Mouse (Mus musculus) embryonic facial prominence, embryonic 10.5 days (tissue): ENCODE measurements around the gene 1700113H08Rik. TPM values are rescaled to one million over a fixed set of nuclear protein-coding genes. Genes with fewer than 3 reads are reported as not detected.

ENCODE experiments used
- DNase-seq: peaks from one replicate; pipeline ENCODE4 v3.0.0-alpha.2; 2017; ENCODE audit warnings: low spot score
- H3K27ac ChIP-seq: fragments of 300-500 bp; sonication (generic); replicated peaks from 2 replicates; pipeline ENCODE4 v1.5.1; 2016; ENCODE audit warnings: mild to moderate bottlenecking
- H3K27me3 ChIP-seq: fragments of 300-500 bp; sonication (generic); replicated peaks from 2 replicates; pipeline ENCODE4 v1.6.1; 2016; ENCODE audit warnings: low read depth, mild to moderate bottlenecking; ENCODE audit not compliant: poor library complexity, severe bottlenecking
- H3K36me3 ChIP-seq: fragments of 300-500 bp; sonication (generic); replicated peaks from 2 replicates; pipeline ENCODE4 v1.6.1; 2016; ENCODE audit warnings: mild to moderate bottlenecking, moderate library complexity
- H3K4me1 ChIP-seq: fragments of 300-500 bp; sonication (generic); 2 replicates; pipeline ENCODE4 v1.6.1; 2016
- H3K4me3 ChIP-seq: fragments of 300-500 bp; sonication (generic); 2 replicates; pipeline ENCODE4 v1.5.1; 2016; ENCODE audit warnings: mild to moderate bottlenecking, moderate library complexity
- H3K9me3 ChIP-seq: fragments of 300-500 bp; sonication (generic); 2 replicates; pipeline ENCODE4 v1.6.1; 2016; ENCODE audit warnings: mild to moderate bottlenecking
- WGBS: fragments of 180-500 bp; shearing (Covaris S2); methylation state at CpG from one replicate; pipeline ENCODE4 v1.1.7; 2016; 5-methylcytosine and 5-hydroxymethylcytosine counted together
- polyA plus RNA-seq: library from polyadenylated mRNA; unstranded; fragments of >200 nt; fragmentation: Nextera tagmentation; extraction: Ambion mirVana; gene quantifications from 2 replicates; pipeline ENCODE4 v1.2.1, GENCODE M21; 2016

The 1700113H08Rik gene
- polyA plus RNA-seq, 1 experiment from 2014 or later: not detected

DNA sequence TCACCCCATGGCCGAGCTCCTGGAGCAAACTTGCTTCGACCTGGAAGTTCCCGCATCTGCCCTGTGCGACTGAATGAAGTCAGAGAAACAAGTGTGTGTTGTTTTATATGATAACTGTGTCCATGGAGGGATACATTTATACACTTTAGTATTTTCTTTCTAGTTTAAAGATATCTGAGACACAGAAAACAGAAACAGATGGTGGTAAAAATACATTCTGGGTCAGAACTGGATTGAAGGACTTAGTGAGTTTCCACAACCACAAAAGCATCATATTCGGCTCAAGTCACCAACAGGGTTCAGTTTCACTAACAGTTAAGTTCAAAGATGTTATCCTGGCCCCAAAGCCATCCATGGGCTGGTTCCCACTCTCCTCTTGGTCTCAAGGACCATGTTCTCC, 67.2 kb downstream of the 1700113H08Rik start:
- no peak overlapping the region for H3K4me3 ChIP-seq
- 0 out of 2 replicates have a peak, but pooled peaks cover 5% of the 10 kb centered on the region for H3K4me1 ChIP-seq
- H3K27me3 ChIP-seq: no peaks in the 10 kb centered on the region
- H3K9me3 ChIP-seq: no peaks in the 10 kb centered on the region
- 89% methylated on average over 5 of the region's 5 CpGs for WGBS
- DNase-seq: no peak
- H3K27ac ChIP-seq: no peak overlapping the region
- no peaks in the 10 kb centered on the region for H3K36me3 ChIP-seq

DNA sequence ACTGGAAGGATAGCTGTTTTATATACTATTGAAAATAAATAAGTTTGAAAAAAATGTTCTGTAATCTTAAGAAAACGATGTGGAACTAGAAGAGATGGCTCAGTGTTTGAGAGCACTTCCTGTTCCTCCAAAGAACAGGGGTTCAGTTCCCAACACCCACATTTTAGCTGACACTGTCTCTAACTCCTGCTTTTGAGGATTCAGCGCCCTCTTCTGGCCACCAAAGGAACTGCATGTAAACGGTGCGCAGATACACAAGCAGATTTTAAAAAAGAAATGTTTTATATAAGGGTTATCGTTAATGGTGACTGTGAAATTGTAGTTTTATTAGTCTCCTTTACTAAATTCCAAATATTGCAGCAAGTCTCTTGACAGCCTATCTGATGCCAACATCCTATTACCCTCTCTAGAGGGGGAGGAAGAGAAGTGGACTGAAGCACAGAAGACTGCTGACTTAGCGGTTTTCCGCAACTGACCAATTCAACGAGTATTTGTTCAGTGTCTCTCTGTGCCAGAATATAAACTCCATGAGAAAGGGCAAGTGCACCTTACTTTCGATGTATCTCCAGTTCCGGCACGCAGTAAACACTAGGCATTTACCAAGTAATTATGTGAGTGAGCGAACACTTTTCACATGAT, 68.5 kb downstream of the 1700113H08Rik start:
- no peaks in the 10 kb centered on the region for H3K27me3 ChIP-seq
- H3K4me1 ChIP-seq: 0 out of 2 replicates have a peak, but pooled peaks cover 5% of the 10 kb centered on the region
- no peaks in the 10 kb centered on the region for H3K36me3 ChIP-seq
- 83% methylated on average over 12 of the region's 12 CpGs for WGBS
- no peak for DNase-seq
- H3K27ac ChIP-seq: no peak overlapping the region
- no peak overlapping the region for H3K4me3 ChIP-seq
- H3K9me3 ChIP-seq: no peaks in the 10 kb centered on the region

DNA sequence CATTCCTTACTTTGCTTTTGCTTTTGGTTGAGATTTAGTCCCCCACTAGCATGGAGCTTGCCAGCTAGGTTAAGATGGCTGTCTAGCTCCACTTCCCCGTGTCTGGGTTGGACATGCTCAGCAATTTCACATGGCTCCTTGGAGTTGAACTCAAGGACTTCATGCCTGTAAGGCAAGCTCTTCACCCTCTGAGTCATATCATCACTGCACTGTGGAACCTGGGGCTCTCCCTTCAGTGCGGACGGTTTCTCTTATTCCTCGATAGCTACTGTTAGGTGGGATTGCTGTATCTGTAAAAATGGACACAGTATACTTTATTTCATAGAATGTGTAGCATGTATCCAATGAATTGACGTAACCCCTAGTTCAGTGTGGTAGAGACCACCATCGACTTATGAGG, 93.2 kb downstream of the 1700113H08Rik start:
- no peaks in the 10 kb centered on the region for H3K4me1 ChIP-seq
- H3K27ac ChIP-seq: no peak overlapping the region
- 93% methylated on average over 6 of the region's 6 CpGs for WGBS
- no peaks in the 10 kb centered on the region for H3K27me3 ChIP-seq
- H3K36me3 ChIP-seq: no peaks in the 10 kb centered on the region
- H3K9me3 ChIP-seq: no peaks in the 10 kb centered on the region
- DNase-seq: no peak
- H3K4me3 ChIP-seq: no peak overlapping the region

DNA sequence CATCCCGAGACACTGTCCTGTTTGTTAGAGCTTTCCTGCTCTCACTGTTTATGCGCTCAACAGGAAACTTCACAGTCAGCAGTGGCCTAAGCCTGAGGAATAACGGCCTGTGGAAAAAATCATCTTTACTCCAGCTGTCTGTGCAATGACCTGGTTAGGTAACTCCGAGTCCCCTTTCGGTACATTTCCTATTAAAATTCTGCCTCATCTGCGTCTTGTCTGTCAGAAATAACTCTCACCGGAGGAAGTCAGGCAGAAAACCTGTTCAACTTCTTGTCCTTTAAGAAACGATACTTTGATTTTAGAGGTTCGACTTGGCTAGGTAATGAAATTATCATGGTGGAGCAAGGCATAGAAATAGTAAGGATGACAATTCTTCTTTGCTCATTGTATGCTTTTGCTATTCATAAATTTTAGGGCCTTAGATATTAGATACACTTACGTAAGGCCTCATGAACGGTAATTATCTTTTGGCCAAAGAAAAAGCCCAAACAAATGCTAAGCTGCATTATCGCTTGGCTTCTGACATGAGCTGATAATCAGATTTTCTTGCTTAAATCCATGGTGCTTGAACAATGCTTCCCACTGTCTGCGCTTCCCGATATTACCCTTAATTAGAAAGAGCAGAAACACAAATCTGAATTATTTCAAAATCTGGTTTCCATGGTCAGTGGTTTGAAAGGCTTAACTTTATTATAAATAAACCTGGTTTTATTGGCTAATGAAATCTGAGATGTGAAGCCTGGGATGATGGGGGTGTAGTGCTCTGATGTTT, 96.1 kb downstream of the 1700113H08Rik start:
- H3K9me3 ChIP-seq: no peaks in the 10 kb centered on the region
- H3K27ac ChIP-seq: no peak overlapping the region
- H3K36me3 ChIP-seq: no peaks in the 10 kb centered on the region
- H3K4me1 ChIP-seq: no peaks in the 10 kb centered on the region
- DNase-seq: no peak
- WGBS: 81% methylated on average over 14 of the region's 14 CpGs
- no peaks in the 10 kb centered on the region for H3K27me3 ChIP-seq
- H3K4me3 ChIP-seq: no peak overlapping the region

DNA sequence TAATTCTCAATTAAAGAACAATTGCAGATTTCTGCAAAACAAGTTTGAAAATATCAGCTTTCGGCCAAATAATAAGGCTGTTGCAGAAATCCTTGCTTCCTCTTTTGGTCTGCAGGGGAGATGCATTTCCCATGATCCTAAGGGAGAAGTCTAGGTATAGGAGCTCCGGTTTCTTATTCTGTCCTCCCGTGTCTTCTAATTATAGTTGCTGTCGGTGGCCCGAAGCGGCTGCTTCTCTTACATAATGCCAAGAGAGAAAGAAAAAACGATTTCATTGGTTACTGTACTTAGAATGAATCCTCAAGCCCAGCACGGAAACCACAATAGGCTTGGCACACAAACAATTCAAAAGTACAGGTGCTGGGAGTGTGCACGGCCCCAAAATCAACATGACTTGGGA, 101.9 kb downstream of the 1700113H08Rik start:
- Histone ChIP-seq H3K27ac (no peak overlapping the region), H3K4me1 (no peaks in the 10 kb centered on the region), H3K36me3 (no peaks in the 10 kb centered on the region), H3K27me3 (no peaks in the 10 kb centered on the region), H3K4me3 (no peak overlapping the region), H3K9me3 (no peaks in the 10 kb centered on the region)
- WGBS: 90% methylated on average over 9 of the region's 9 CpGs
- no peak for DNase-seq

DNA sequence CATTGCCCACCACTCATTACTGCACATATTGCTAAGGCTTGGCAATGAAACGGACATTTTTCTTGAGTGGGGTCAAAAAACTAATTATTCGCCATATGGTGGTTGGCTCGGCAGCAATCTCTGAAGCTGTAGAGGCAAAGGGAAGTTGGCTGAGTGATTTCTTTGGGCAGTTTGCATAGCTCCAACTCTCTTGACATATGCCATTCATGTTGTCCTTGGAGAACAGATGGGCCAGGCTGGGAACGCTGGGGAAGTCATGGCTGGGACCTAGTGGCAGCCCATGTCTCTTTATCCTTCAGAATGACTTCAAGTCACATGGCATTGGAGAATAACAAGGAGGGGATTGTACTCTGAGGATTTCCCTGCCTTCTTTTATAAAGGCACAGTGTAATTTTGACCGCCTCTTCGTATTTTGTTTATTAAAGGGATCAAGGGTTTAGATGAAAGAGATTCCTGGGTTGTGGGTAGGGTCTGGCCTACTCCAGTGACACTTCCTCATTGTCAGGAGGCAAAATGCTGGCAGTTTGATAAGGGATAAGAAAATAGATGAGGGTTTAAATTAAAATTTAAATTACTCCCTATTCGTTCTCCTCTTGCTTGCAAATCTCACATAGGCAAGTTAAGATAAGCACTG, 138.4 kb downstream of the 1700113H08Rik start:
- Histone ChIP-seq H3K36me3 (no peaks in the 10 kb centered on the region), H3K27me3 (no peaks in the 10 kb centered on the region), H3K27ac (no peak overlapping the region), H3K4me3 (no peak overlapping the region), H3K4me1 (no peaks in the 10 kb centered on the region), H3K9me3 (no peaks in the 10 kb centered on the region)
- 62% methylated on average over 7 of the region's 7 CpGs for WGBS
- DNase-seq: no peak

DNA sequence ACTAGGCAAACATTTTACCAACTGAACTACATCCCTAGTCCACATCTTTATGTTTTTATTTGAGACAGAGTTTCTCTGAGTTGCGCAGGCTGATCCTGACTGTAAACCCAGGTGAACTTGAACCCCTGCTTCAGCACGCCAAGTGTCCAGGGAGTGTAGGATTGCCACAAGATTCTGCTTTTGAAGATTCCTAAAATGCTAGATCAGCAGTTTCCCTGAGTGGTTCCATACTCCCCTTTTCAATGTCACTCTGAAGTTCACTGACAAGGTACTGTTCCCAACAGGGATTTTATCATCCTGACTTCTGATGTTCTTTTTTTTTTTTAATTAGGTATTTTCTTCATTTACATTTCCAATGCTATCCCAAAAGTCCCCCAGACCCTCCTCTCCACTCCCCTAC, 140.9 kb downstream of the 1700113H08Rik start:
- H3K27me3 ChIP-seq: no peaks in the 10 kb centered on the region
- no peak overlapping the region for H3K4me3 ChIP-seq
- H3K27ac ChIP-seq: no peak overlapping the region
- H3K4me1 ChIP-seq: no peaks in the 10 kb centered on the region
- H3K36me3 ChIP-seq: no peaks in the 10 kb centered on the region
- 90% methylated on average over 2 of the region's 2 CpGs for WGBS
- DNase-seq: no peak
- H3K9me3 ChIP-seq: no peaks in the 10 kb centered on the region

DNA sequence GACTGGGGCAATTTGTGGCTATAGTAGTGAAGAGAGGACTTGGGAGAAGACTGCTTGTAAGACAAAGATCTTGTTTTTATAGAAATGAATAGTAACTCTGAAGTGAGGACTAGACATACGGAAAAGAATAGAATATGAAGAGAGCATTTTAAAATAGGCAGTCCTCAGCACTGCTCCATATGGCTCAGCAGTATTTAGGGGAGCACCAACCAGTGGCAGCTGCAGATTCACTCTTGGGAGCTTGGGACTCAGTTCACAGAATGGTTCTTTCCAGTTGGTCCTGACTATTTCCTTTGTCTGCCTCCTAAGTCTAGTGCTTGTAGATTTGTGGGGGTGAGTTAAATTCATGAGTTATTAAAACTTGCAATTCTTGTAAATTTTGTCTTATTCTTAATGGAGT, 151.6 kb downstream of the 1700113H08Rik start:
- H3K27me3 ChIP-seq: no peaks in the 10 kb centered on the region
- H3K4me1 ChIP-seq: no peaks in the 10 kb centered on the region
- no peak overlapping the region for H3K27ac ChIP-seq
- DNase-seq: no peak
- no peaks in the 10 kb centered on the region for H3K9me3 ChIP-seq
- no peaks in the 10 kb centered on the region for H3K36me3 ChIP-seq
- WGBS: 84% methylated on average over 1 of the region's 1 CpGs
- no peak overlapping the region for H3K4me3 ChIP-seq

DNA sequence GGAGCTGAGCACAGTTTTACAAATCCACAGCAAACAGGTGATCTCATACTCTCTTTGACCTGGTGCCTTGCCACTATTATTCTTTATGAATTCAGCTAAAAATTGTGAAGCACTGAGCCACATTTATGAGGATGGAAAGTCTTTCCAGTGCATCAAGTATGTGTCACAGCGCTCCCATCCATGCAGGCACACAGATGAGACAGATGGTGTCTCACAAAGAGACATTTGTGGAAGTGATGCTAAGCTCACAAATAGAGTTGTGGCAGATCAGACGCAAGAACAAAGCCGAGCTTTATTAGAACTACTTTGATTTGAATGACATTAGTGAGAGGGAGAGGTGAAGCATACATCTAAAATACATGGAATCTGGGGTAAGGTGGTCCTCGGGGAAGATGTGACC, 153.2 kb downstream of the 1700113H08Rik start:
- no peaks in the 10 kb centered on the region for H3K27me3 ChIP-seq
- H3K4me1 ChIP-seq: no peaks in the 10 kb centered on the region
- DNase-seq: no peak
- 85% methylated on average over 4 of the region's 4 CpGs for WGBS
- no peak overlapping the region for H3K4me3 ChIP-seq
- no peak overlapping the region for H3K27ac ChIP-seq
- H3K36me3 ChIP-seq: no peaks in the 10 kb centered on the region
- no peaks in the 10 kb centered on the region for H3K9me3 ChIP-seq

DNA sequence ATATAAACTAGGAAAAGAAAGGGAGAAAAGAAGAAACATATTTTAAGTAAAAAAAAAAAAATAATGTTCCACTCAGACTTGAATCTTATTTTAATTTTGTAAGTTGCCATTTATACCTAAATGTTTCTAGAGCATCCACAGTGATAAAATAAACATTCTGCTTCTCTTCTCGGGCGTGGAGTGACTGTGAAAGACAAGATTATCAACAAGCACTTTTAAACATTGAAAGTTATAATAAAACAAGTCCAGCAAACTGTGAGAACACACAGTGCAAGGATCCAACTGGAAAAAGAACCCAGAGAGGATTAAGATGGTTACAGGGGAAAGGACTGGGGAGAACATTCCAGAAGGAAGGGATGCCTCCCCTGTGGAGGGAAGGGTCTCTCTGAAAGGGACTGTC, 155.0 kb downstream of the 1700113H08Rik start:
- Histone ChIP-seq H3K36me3 (no peaks in the 10 kb centered on the region), H3K27me3 (no peaks in the 10 kb centered on the region), H3K4me1 (no peaks in the 10 kb centered on the region), H3K4me3 (no peak overlapping the region), H3K27ac (no peak overlapping the region), H3K9me3 (no peaks in the 10 kb centered on the region)
- WGBS: 86% methylated on average over 2 of the region's 2 CpGs
- DNase-seq: no peak

DNA sequence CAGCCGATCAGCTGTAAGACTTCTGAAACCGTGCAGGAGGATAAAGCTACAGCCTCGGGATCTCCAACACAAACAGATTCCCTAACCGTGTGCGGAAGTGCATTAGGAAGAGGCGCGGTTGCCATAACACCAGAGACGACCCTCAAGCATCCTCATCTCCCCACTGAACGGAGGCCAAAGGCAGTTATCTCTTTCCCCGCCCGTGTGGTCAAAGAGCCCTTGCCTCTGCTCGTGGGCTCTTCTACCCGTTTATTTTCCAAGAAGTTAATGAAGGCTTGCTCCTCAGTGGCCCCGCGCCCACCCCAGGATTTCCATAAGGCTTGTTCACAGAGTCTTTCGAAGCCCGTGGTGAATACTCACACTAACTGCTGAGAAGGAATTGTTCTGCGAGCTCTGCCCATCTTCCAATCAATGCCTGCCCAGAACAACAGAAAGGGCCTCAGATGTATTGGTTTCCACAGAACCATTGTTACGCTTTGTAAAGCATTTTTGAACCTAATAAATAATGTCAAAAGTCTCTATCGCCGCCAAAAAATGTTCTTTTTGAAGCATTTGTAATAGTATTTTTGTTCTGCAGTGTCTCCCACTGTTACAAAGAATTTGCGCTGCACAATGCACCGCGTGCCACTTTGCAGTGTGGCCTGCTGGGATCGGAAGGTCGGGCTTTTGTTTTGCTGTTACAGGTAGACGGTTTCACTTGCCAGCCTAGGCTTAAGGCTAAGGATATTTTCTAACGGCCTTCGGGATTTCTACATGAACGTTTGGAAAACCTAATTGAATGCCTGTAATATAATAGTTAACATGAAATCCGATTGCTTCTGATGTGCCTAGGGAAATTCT, 172.4 kb downstream of the 1700113H08Rik start:
- peak; percentile 12 for DNase-seq
- Histone ChIP-seq H3K27ac (no peak overlapping the region), H3K9me3 (no peaks in the 10 kb centered on the region), H3K36me3 (no peaks in the 10 kb centered on the region), H3K4me1 (peaks cover 12% of the 10 kb centered on the region), H3K27me3 (0 out of 2 replicates have a peak, but pooled peaks cover 12% of the 10 kb centered on the region), H3K4me3 (peak overlapping the region; percentile 23; the same call in 1 of the 2 replicates)
- 43% methylated on average over 31 of the region's 31 CpGs for WGBS

DNA sequence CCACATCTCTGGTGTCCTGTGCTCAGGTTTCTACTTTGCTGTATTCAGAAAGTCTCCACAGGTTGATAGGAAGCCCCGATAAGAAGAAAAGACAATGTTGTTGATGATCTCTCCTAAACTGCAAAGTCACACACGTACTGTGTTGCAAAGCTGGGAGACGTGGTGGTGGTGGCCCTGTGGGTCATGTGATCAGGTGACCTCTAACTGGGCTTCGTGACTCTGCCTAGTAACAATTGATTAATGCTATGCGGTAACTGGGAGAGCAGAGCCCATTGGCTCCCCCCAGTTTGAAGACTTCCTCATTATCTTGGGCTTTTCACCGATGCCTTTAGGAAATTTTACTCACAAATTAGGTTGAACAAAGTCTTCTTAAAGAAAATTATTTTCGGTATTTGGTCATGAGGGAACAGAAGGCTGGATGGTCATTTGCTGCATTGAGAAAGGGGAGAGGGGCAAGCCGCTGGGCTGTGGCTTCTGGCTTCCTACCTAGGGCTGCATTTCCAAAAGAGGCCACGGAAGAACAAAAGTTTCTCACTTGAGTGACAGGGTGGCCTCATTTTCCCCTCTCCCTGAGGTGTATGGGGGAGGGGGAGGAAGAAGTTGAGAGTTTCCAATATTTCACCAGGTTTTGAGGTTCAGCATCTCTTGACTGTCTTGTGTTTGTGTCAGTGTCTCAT, 181.6 kb downstream of the 1700113H08Rik start:
- no peak overlapping the region for H3K27ac ChIP-seq
- H3K9me3 ChIP-seq: no peaks in the 10 kb centered on the region
- 66% methylated on average over 9 of the region's 9 CpGs for WGBS
- H3K36me3 ChIP-seq: no peaks in the 10 kb centered on the region
- H3K4me3 ChIP-seq: no peak overlapping the region
- no peak for DNase-seq
- 0 out of 2 replicates have a peak, but pooled peaks cover 2% of the 10 kb centered on the region for H3K27me3 ChIP-seq
- no peaks in the 10 kb centered on the region; the same call in 1 of the 2 replicates for H3K4me1 ChIP-seq
